Mouse (Mus musculus) small intestine, adult 2 months (tissue): Measurements from ENCODE around the gene Gm10271. TPM values are rescaled to one million over a fixed set of nuclear protein-coding genes. Genes with fewer than 3 reads are reported as not detected.

Experiments used
- H3K27ac ChIP-seq: fragments of 200-500 bp; 2 replicates; pipeline ENCODE4 v1.5.1; 2012; ENCODE audit warnings: low read depth, low read length, control low read depth, inconsistent platforms; ENCODE audit not compliant: insufficient read depth
- H3K27me3 ChIP-seq: fragments of 200-500 bp; 2 replicates; pipeline ENCODE4 v1.6.1; 2012; ENCODE audit warnings: mild to moderate bottlenecking, moderate library complexity, low read length, inconsistent platforms; ENCODE audit not compliant: control insufficient read depth, insufficient read depth
- H3K36me3 ChIP-seq: fragments of 200-500 bp; 2 replicates; pipeline ENCODE4 v1.6.1; 2012; ENCODE audit warnings: mild to moderate bottlenecking, low read length, control low read depth, inconsistent platforms; ENCODE audit not compliant: control insufficient read depth, insufficient read depth
- H3K4me1 ChIP-seq: fragments of 200-500 bp; 2 replicates; pipeline ENCODE4 v1.6.1; 2012; ENCODE audit warnings: low read length, inconsistent platforms, mixed read lengths; ENCODE audit not compliant: control insufficient read depth, insufficient read depth, insufficient read length
- H3K4me3 ChIP-seq: fragments of 200-500 bp; 2 replicates; pipeline ENCODE4 v1.5.1; 2012; ENCODE audit warnings: low read depth, mild to moderate bottlenecking, control low read depth, inconsistent platforms, low read length, moderate library complexity
- CTCF ChIP-seq: fragments of 200-500 bp; IDR thresholded peaks from 2 replicates; pipeline ENCODE4 v1.5.1; 2012; ENCODE audit warnings: low read depth, mild to moderate bottlenecking, control low read depth, inconsistent platforms, low read length, moderate library complexity, mixed read lengths; ENCODE audit not compliant: insufficient replicate concordance, insufficient read length; ENCODE audit errors: extremely low read depth
- POLR2A ChIP-seq: fragments of 200-500 bp; IDR thresholded peaks from 2 replicates; pipeline ENCODE4 v1.6.1; 2012; ENCODE audit warnings: low read depth, mild to moderate bottlenecking, control low read depth, inconsistent platforms, low read length, moderate library complexity
- WGBS: fragments of 180-500 bp; shearing (Covaris S2); methylation state at CpG from one replicate; pipeline ENCODE4 v1.1.7; 2018; 5-methylcytosine and 5-hydroxymethylcytosine counted together
- polyA plus RNA-seq: library from polyadenylated mRNA; depleted of rRNA; stranded (reverse); fragments of >200 nt; gene quantifications from 2 replicates; pipeline ENCODE4 v1.2.3, GENCODE M21; 2012

Gm10271 gene
- polyA plus RNA-seq, 1 experiment: not detected

DNA sequence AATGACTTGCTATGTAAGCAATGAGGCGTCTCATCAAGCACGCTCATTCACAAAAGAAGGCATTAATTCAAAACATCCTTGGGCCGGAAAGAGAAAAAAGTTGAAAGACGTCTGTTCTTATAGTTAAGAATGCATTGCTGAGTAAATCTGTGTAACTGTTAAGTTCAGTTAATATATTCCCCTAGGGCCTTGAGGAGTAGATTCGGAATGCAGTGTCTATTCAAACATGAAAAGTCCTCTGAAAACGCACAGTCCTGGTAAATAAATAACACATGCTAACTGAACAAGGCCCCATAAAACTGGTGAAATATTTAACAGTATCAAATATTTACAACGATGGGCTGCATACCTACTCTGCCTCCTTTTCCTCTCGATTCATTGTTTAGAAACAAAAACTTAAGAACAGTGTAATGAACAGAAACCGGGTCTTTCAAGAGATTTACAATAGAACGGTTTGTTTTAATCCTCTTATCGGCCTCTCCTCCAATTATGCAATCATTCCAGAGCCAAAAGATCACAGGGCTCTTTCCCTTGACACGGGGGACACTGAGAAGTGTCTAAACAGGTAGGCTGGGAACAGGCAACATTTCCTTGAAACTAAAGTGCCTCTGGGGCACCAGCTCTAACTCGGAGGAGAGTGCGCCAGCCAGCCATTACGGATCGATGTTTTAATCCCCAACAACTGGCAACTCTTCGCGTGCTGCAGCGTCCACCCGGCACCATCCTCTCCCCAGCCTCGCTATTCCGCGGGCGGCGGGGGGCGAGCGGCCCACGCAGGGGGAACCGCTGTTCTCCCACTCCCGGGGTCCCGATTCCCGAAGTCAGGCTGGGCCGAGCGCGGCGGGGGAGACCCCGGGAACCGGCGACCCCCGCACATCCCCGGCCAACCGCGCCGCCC lies 23.0 kb downstream of the Gm10271 start:
- Histone ChIP-seq H3K4me1 (peaks cover 8% of the 10 kb centered on the region; the same call in 1 of the 2 replicates), H3K27me3 (no peaks in the 10 kb centered on the region), H3K36me3 (no peaks in the 10 kb centered on the region), H3K4me3 (peak overlapping the region; percentile 95), H3K27ac (peak overlapping the region; percentile 76)
- TF ChIP-seq CTCF: no peak
- TF ChIP-seq POLR2A: no peak
- WGBS: 6% methylated on average over 41 of the region's 44 CpGs

DNA sequence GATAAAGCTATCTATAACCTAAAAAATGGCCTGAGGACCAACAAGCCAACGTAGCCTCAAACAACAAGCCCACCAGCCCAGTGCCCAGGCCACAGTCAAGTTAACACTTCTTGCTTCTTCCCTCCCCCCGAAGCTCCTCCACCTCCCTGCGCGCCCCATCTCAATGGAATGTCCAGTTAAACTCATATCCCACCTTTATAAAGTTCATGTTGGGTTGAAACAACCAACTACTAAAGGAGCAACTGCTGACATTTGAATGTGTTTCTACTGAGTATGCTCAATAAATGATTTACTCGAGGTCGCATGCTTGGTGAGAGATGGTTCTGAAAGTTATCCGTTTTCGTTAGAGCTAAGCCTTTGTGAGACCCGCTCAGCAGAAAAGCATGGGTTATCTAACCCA lies 24.0 kb downstream of the Gm10271 start:
- Histone ChIP-seq H3K36me3 (no peaks in the 10 kb centered on the region), H3K4me3 (peak overlapping the region; percentile 50), H3K4me1 (peaks cover 8% of the 10 kb centered on the region; the same call in 1 of the 2 replicates), H3K27ac (no peak overlapping the region), H3K27me3 (no peaks in the 10 kb centered on the region)
- WGBS: 33% methylated on average over 9 of the region's 9 CpGs
- no peak for TF ChIP-seq POLR2A
- no peak for TF ChIP-seq CTCF

DNA sequence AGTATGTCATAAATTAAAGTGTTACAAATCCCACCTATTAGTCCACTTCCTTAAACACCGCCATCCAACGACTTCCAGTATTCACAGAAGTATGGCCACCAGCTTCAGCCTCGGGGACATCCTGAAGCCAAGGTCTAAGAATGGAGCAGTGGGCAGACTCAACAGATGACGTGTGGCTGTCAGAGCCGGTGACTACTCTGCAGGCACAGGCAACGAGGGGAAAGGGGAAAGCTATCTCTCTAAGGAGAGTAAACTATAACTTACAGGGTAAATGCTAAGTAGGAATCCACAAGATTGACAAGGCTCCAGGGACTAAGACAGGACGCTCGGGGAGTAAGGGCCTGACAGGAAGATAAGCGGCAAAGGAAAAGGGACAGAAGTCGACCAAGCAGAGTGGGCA lies 27.5 kb downstream of the Gm10271 start:
- peaks cover 6% of the 10 kb centered on the region; the same call in 1 of the 2 replicates for H3K4me1 ChIP-seq
- no peak overlapping the region for H3K27ac ChIP-seq
- peaks cover 6% of the 10 kb centered on the region; the same call in 1 of the 2 replicates for H3K36me3 ChIP-seq
- H3K4me3 ChIP-seq: no peak overlapping the region
- TF ChIP-seq CTCF: no peak
- TF ChIP-seq POLR2A: no peak
- 65% methylated on average over 10 of the region's 10 CpGs for WGBS
- no peaks in the 10 kb centered on the region for H3K27me3 ChIP-seq

DNA sequence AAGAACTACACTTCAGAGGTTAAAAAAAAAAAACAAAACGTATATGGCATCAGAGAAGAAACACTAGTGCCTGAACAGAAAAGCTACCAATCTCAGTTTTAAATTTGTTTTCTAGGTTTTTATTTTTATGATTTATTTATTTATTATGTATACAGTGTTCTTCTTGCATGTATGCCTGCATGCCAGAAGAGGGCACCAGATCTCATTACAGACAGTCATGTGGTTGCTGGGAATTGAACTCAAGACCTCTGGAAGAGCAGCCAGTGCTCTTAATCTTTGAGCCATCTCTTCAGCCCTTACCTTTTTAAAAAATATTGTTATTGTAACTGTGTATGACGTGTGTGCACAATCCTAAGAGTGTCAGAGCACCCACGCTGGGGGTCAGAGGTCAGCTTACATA lies 28.3 kb downstream of the Gm10271 start:
- WGBS: 86% methylated on average over 3 of the region's 3 CpGs
- no peak overlapping the region for H3K4me3 ChIP-seq

DNA sequence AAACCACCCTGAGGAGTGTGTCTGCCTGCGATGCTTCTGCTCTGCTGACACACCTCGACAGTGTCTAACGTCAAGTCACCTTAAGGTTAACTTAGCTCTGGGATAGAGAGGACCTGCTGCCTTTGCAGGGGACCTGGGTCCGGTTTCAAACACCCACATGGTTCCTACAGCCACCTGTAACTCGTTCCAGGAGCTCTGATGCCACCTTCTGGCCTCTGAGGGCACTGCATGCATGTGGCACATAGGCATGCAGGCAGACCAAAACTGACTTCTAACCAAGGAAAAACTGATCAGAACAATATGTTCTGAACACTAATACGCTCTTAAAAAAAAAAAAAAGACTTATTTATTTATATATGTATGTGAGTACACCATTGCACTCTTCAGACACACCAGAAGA lies 29.4 kb downstream of the Gm10271 start:
- 93% methylated on average over 6 of the region's 6 CpGs for WGBS
- no peak overlapping the region for H3K27ac ChIP-seq
- H3K4me1 ChIP-seq: peaks cover 4% of the 10 kb centered on the region; the same call in 1 of the 2 replicates
- TF ChIP-seq POLR2A (no peak), CTCF (peak; percentile 51; the same call in 1 of the 2 replicates)
- no peaks in the 10 kb centered on the region for H3K27me3 ChIP-seq
- H3K4me3 ChIP-seq: no peak overlapping the region
- H3K36me3 ChIP-seq: peaks cover 14% of the 10 kb centered on the region

More for the DNA sequence above, 28.3 kb downstream of the Gm10271 start:
- TF ChIP-seq CTCF (no peak), POLR2A (no peak)
- Histone ChIP-seq H3K36me3 (peaks cover 8% of the 10 kb centered on the region), H3K27ac (no peak overlapping the region), H3K27me3 (no peaks in the 10 kb centered on the region), H3K4me1 (peaks cover 6% of the 10 kb centered on the region; the same call in 1 of the 2 replicates)

DNA sequence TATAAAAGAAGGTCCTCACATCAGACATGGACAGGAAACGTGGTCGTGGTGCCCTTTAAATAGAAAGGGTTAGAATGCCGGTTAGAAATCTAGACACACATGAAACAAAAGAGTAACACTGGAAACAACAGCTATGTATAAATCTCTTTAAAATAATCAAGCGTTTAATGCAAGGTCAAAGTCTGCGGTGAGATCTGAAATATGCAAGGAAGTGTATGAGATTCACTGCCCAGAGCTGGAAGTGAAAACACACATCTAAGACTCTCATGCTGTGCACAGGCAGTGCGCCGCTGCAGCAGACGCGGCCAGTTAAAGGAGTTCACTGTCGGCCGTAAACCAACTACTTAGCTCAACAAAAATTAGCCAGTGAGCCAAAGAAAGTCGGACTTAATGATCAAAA lies 37.4 kb downstream of the Gm10271 start:
- peaks cover 50% of the 10 kb centered on the region for H3K36me3 ChIP-seq
- no peaks in the 10 kb centered on the region for H3K27me3 ChIP-seq
- no peak overlapping the region for H3K27ac ChIP-seq
- TF ChIP-seq CTCF: no peak
- no peak for TF ChIP-seq POLR2A
- peaks cover 5% of the 10 kb centered on the region; the same call in 1 of the 2 replicates for H3K4me1 ChIP-seq
- H3K4me3 ChIP-seq: no peak overlapping the region
- WGBS: 75% methylated on average over 12 of the region's 12 CpGs

DNA sequence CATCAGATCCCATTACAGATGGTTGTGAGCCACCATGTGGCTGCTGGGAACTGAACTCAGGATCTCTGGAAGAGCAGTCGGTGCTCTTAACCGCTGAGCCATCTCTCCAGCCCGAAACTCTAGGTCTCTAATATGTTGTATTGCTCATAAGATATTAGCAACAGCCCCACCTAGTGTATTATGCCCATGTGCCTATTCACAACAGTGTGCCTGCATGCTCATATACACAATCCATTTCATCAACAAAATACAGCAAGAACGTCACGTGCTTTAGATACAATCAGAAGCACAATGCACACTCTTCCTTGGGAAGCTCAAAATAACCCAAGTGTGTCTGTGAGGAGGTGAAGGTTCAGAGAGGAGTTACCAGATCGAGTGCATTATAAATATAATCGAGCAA lies 38.6 kb downstream of the Gm10271 start:
- H3K27me3 ChIP-seq: no peaks in the 10 kb centered on the region
- H3K4me3 ChIP-seq: no peak overlapping the region
- H3K36me3 ChIP-seq: peaks cover 49% of the 10 kb centered on the region
- WGBS: 80% methylated on average over 7 of the region's 7 CpGs
- no peak overlapping the region for H3K27ac ChIP-seq
- TF ChIP-seq CTCF (no peak), POLR2A (no peak)
- peaks cover 5% of the 10 kb centered on the region; the same call in 1 of the 2 replicates for H3K4me1 ChIP-seq

DNA sequence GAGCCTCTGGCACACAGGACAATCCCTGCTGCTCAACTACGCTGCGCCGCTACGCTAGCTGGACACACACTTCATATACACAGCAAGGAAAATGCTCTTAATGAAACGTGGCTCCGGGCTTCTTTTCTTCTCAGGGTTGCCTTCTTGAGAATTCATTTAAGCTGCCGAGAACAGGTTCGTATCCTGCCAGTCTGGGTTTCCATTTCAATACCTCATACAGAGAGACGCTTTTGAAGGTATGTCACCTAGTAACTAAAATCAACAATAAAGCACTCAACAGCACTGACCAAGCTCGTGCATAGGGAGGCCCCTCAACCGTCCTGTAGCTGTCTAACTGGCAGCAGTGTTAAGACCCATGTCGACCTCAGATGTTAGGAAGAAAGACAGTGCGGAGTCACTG lies 40.0 kb downstream of the Gm10271 start:
- TF ChIP-seq POLR2A: no peak
- TF ChIP-seq CTCF: no peak
- Histone ChIP-seq H3K27ac (no peak overlapping the region), H3K36me3 (peaks cover 44% of the 10 kb centered on the region), H3K4me3 (no peak overlapping the region), H3K27me3 (no peaks in the 10 kb centered on the region), H3K4me1 (peaks cover 7% of the 10 kb centered on the region)
- 93% methylated on average over 13 of the region's 13 CpGs for WGBS
